Mouse (Mus musculus) ES-E14 (cell line): ENCODE data around the gene Chmp1a.

Source experiments
- HCFC1 ChIP-seq: IDR thresholded peaks from 2 replicates; pipeline ENCODE4 v1.6.1; 2012; ENCODE audit warnings: low read length, inconsistent platforms, borderline replicate concordance; ENCODE audit not compliant: insufficient read depth
- ZC3H11A ChIP-seq: IDR thresholded peaks from 2 replicates; pipeline ENCODE4 v1.6.1; 2012; ENCODE audit warnings: low read depth, mild to moderate bottlenecking, inconsistent platforms, low read length, borderline replicate concordance
- ZNF384 ChIP-seq: IDR thresholded peaks from 2 replicates; pipeline ENCODE4 v1.6.1; 2012; ENCODE audit warnings: low read depth, low read length, inconsistent platforms

DNA sequence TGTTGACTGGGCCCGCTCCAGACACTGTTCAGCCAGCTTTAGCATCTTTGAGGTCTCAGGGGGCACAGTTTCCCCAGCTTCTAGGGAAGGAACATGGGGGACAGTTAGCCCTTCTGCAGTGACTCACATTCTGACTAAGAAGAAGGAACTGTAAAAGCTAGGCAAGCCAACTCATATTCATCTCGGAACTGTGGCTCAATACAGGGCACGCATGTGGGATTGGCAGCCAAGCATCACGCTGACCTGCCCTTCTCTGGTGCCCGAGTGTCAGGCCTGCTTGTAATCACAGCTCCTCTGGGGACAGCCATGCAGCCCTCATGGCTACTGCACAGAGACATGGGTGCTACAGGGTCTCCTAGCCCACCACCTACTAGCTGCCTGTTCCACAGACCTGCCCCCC is 38.4 kb upstream of the Chmp1a start:
- TF ChIP-seq ZNF384 (no peak), HCFC1 (no peak), ZC3H11A (no peak)
